Mouse (Mus musculus): Measurements from ENCODE around the gene Iqsec1.

The Iqsec1 gene

DNA sequence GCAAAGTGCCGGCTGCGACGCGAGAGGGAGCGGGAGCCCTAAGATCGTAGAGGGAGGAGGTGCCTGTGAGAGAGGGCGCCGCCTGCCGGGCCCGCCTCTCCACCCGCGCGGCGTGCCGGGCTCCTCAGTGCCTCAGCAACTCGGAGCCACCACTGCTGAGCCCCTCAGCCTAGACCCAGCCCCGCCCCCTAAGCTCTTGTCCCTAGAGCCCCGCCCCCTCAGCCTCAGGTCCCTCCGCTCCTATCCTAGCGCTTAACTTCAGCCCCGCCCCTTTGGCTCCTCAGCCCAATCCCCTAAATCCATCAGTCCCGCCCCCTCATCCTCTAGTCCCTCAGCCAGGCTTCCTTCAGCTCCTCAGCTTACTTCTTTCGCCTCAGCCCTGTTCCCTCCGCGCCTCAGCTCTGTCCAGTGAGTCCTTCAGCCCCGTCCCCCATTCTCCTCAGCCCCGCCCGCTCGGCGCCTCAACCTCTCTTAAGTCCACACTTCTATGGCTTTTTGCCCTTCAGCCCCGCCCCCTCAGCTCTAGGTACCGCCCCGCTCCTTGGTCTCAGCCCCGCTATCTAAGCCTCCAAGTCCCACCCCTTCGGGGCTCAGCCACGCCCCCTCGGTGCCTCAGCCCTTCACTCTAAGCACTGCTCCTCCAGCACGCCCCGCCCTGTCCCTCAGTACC is at the start of gene Iqsec1:
Gene Iqsec1 (minus strand): TSS at position 38 of the 670 bp plus-strand sequence.
- DNase-seq (ENCODE audit: low spot score in 2 of 2), result peak; percentile 85 to 86

DNA sequence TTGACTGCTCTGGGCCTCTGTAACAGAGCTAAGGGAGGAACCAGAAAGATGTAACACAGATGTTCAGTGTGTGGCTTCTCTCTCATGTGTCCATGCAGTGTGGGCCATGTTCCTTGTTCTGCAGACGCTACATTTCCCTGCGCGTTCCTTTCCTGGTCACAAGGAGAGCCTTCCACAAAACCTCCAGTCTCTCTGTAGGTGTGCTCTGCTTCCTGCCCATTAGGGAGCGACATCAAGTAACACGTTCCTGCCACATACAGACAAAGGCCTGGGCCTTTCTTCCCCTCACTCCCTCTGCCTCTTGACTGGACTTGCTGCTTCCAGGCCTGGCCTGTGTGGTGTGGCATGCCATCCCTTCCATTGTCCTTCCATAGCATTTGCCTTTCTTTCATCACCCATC is 39.8 kb upstream of the Iqsec1 start:
- no peak for DNase-seq (ENCODE audit: low spot score in 2 of 2)

- no peak for DNase-seq (ENCODE audit: low spot score in 2 of 2)
Observed at GRCm38 (mm10) chr6:91020810-91021209, 32.3 kb upstream of the Iqsec1 start.

- no peak for DNase-seq (ENCODE audit: low spot score in 2 of 2)
Observed at GRCm38 (mm10) chr6:91016600-91017230, 28.2 kb upstream of the Iqsec1 start.

- no peak for DNase-seq (ENCODE audit: low spot score in 2 of 2)
Observed at GRCm38 (mm10) chr6:91014198-91014958, 25.9 kb upstream of the Iqsec1 start.

DNA sequence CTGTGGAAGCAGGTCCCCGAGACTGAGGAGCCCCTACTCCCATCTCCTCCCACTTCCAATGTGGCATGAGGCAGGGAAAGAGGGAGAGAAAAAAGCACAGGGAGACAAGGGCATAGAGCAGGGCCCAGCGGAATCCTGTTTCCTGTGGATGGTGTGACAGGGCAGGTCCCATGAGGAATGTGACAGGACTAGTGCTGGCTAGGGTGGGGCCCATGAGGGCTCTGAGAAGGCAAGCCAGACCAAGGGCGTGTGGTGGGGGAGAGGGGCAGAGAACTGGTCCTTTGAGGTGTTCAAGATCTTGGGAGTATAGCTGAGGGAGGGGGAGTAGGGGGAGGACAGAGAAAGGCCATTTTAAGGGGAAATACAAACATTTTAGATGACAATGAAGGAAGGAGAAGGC is 24.0 kb upstream of the Iqsec1 start:
- DNase-seq (ENCODE audit: low spot score in 2 of 2), result no peak

- DNase-seq (ENCODE audit: low spot score in 2 of 2), result no peak
Observed at GRCm38 (mm10) chr6:91011568-91011967, 23.1 kb upstream of the Iqsec1 start.

GRCm38 (mm10) chr6:91008284-91008830 is 19.9 kb upstream of the Iqsec1 start:
- DNase-seq (ENCODE audit: low spot score in 2 of 2), result no peak

- DNase-seq (ENCODE audit: low spot score in 2 of 2), result no peak
Observed at GRCm38 (mm10) chr6:91007207-91007606, 18.7 kb upstream of the Iqsec1 start.

DNA sequence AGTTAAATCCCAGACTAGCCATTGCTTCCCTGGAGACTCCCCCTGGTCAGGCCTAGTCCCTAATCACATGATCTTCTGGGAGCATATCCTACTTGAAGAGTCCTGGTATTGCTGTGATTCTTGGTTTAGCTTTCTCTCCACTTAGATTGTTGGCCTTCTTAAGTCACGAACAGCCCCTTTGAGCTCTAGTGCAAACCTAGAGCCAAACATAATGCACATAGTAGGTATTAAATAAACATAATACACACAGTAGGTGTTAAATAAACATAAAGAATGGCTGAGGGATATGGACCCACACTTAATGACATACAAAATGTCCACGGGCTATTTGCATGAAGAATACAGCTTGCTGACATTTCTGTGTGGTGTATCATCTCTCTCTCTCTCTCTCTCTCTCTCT is 15.7 kb upstream of the Iqsec1 start:
- no peak for DNase-seq (ENCODE audit: low spot score in 2 of 2)

GRCm38 (mm10) chr6:91003310-91003995 is 15.0 kb upstream of the Iqsec1 start:
- no peak for DNase-seq (ENCODE audit: low spot score in 2 of 2)

- DNase-seq (ENCODE audit: low spot score in 2 of 2), result no peak
Observed at GRCm38 (mm10) chr6:91001566-91001965, 13.1 kb upstream of the Iqsec1 start.

- no peak for DNase-seq (ENCODE audit: low spot score in 2 of 2)
Observed at GRCm38 (mm10) chr6:91000819-91001525, 12.5 kb upstream of the Iqsec1 start.

DNA sequence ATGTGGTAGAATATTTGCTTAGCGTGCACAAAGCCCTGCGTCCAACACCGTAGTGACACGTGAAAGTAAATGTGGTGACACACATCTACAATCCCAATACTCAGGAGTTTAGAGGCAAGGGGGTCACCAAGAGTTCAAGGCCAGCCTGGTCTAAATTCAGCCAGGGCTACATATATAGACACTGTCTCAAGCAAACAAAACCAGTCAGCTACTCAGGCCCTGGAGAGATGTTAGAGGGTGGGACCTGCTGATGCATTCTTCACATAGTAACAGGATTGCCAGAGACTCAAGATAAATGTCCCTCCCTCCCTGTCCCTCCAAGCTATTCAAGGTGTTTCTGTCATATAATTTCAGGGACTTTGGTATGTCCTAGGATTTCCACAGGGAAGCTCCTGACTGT is 10.7 kb upstream of the Iqsec1 start:
- DNase-seq (ENCODE audit: low spot score in 2 of 2), result no peak

GRCm38 (mm10) chr6:90997025-90997424 is 8.5 kb upstream of the Iqsec1 start:
- DNase-seq (ENCODE audit: low spot score in 2 of 2), result no peak

DNA sequence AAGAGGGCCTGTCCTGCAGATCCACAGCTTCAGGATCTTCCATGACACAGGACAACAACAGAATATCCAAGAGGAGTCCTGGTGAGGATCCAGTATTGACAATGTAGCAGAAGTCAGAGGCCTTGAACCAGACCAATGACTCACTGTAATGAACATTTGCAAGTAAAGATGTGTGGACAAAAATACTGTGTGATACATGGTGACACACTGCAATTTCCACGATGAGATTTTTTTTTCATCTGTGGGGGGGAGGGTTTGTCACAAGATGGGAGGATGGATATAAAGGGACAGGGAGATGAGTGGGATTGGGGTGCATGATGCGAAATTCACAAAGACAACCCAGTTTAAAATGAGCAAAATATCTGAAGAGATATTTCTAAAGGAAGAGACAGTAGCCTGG is 7.7 kb upstream of the Iqsec1 start:
- no peak for DNase-seq (ENCODE audit: low spot score in 2 of 2)

DNA sequence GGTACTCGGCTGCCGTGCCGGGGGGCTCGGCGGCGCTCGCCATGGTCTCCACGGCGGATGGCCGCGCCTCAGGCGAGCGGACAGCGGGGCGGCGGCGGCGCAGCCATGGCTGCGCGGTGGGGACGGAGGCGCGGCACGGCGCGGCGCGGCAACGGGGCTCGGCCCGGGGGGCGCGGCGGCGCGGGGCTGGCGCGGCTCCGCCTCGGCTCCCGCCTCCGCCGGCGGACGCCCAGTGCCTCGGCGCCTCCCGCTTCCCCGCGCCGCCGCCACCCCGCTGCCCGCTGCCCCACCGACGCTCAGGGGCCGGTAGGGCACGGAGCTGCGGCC is 223 bp downstream of the Iqsec1 start:
- DNase-seq (ENCODE audit: low spot score in 2 of 2), result no peak

DNA sequence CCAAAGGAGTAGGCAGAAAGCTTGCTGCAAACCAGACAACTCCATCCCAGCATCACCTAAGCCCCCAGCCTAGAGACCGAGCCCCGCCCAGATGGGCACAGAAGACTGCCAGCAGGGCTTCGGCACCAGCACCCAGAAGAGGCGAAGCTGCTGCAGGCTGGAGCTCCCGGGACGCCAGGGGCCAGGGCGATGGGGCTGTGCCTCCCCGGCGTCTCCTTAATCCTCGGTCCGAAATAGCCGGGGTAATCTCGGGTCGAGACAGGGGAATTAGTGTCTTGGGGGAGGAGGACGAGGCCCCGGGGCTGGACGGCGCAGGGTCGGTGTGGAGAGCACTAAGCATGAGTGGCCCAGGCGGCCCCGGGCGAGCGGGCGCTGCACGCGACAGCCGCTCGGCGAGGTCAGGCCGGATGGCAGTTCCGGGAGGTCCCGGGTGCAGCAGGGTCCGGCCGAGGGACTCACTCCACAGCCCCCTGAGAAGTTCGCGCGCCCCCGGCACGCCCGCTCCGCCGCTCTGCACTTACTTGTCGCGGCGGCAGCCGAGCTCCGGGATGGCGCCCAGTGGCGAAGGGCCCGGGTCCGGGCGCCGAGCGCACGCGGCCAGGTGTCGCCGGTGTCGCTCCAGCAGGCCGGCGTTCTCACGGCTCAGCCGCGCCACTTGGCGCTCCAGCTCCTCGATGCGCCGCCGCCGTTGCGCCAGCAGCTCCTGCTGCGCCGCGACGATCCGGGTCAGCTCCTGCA is 755 bp downstream of the Iqsec1 start:
- peak in 1 of 2 experiments; percentile 5 for DNase-seq (ENCODE audit: low spot score in 2 of 2)

GRCm38 (mm10) chr6:90984101-90984500 is 4.4 kb downstream of the Iqsec1 start:
- DNase-seq (ENCODE audit: low spot score in 2 of 2), result peak; percentile 37 to 69

DNA sequence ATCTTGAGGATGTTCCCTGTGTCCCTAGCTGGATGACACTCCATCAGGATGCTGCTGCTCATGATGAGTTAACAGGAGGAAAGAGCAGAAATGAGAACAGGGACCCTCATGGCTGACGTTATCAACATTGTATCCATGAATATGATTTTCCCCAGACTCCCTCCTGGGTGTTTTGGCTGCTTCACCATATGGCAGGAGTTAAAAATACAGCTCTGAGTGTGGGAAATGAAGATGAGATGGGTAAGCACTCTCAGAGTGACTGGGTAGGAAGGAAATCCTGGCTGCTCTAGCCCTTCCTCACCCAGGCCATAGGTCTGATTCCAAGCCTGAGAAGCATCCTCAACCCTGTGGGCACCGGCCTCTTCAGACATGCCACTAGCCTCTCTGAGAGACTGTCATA is 14.2 kb downstream of the Iqsec1 start:
- DNase-seq (ENCODE audit: low spot score in 2 of 2), result no peak

DNA sequence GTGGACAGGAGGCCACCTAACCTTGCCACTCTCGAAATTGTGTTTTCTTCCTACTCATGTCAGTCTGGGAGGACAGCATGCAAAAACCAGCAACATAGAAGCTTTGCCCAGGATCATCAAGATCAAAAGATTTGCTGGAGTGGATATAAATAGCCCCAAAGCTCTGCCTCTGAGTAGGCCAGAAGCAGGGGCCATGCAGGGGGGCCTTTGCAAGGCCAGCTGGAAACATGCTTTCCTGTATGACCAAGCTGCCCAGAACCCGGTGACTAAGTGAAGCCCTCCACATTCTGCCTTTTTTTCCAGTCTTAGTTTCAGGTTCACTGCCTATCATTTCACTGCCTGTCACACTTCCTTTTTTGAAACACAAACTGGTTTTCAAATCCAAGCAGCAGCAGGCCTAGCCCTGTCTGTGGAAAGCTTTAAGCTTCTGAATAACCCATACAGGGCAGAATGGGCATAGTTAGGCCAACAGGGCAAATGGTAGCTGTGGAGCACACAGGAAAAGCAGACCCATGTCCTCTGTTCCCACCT is 19.1 kb downstream of the Iqsec1 start:
- DNase-seq (ENCODE audit: low spot score in 2 of 2), result no peak

Measured in natural killer cell, adult 2 months (primary cell).